Mouse (Mus musculus) intestine, embryonic 16.5 days (tissue): Measurements from ENCODE around the gene Rragc. TPM values are rescaled to one million over a fixed set of nuclear protein-coding genes. Genes with fewer than 3 reads are reported as not detected.
A peak's percentile ranks its signal among the peaks of the same experiment; 100 is the strongest.

Source experiments
- ATAC-seq: fragments of 200-750 bp; cut with Nextera tagmentation; 2 replicates; pipeline ENCODE4 v1.8.0; 2017; ENCODE audit warnings: moderate TSS enrichment, moderate library complexity
- H3K27ac ChIP-seq: fragments of 300-500 bp; sonication (generic); 2 replicates; pipeline ENCODE4 v1.5.1; 2014; ENCODE audit warnings: mild to moderate bottlenecking, low read length
- H3K27me3 ChIP-seq: fragments of 300-500 bp; sonication (generic); replicated peaks from 2 replicates; pipeline ENCODE4 v1.6.1; 2014; ENCODE audit warnings: low read length, control low read depth, mixed read lengths; ENCODE audit not compliant: control insufficient read depth, insufficient read depth
- H3K36me3 ChIP-seq: fragments of 300-500 bp; sonication (generic); 2 replicates; pipeline ENCODE4 v1.6.1; 2014; ENCODE audit warnings: low read length, control low read depth; ENCODE audit not compliant: control insufficient read depth, insufficient read depth
- H3K4me1 ChIP-seq: fragments of 300-500 bp; sonication (generic); 2 replicates; pipeline ENCODE4 v1.6.1; 2014; ENCODE audit warnings: low read length, control low read depth, mixed read lengths; ENCODE audit not compliant: control insufficient read depth, insufficient read depth
- H3K4me2 ChIP-seq: fragments of 300-500 bp; sonication (generic); 2 replicates; pipeline ENCODE4 v1.6.1; 2014; ENCODE audit warnings: low read depth, low read length, control low read depth
- H3K4me3 ChIP-seq: fragments of 300-500 bp; sonication (generic); 2 replicates; pipeline ENCODE4 v1.5.1; 2014; ENCODE audit warnings: mild to moderate bottlenecking, low read length
- H3K9ac ChIP-seq: fragments of 300-500 bp; sonication (generic); 2 replicates; pipeline ENCODE4 v1.6.1; 2014; ENCODE audit warnings: low read depth, low read length
- H3K9me3 ChIP-seq: fragments of 300-500 bp; sonication (generic); 2 replicates; pipeline ENCODE4 v1.6.1; 2016; ENCODE audit warnings: low read length, control low read depth; ENCODE audit not compliant: control insufficient read depth
- WGBS: fragments of 180-500 bp; shearing (Covaris S2); extraction: QIAGEN DNeasy Blood & Tissue Kit; methylation state at CpG from one replicate; pipeline ENCODE4 v1.1.7; 2014; 5-methylcytosine and 5-hydroxymethylcytosine counted together
- polyA plus RNA-seq: library from polyadenylated mRNA; unstranded; fragments of >200 nt; fragmentation: Nextera tagmentation; extraction: Ambion mirVana; gene quantifications from 2 replicates; pipeline ENCODE4 v1.2.1, GENCODE M21; 2015

Gene Rragc
- polyA plus RNA-seq, 1 experiment from 2014 or later, result 52.5 TPM

DNA sequence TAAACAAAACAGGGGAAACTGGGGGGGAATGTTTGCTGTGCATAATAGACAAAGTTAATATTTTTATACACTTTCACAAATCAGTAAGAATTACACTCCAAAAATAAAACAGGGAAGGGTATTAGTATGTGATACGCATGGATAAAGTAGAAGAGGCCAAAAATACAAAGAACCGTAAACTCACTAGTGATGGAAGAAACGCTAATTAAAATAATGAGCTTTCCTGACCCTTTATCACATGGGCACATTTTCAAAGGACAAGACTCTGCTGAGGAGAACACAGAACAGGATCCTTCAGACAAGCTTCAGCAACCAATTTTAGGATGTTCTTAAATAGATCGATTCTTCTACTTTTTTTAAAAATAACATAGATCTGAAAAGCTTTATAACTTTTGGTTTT, 29.5 kb downstream of the Rragc start:
- Histone ChIP-seq H3K9ac (no peak overlapping the region), H3K9me3 (no peaks in the 10 kb centered on the region), H3K4me3 (no peak overlapping the region), H3K27ac (no peak overlapping the region), H3K4me2 (no peak overlapping the region), H3K4me1 (no peaks in the 10 kb centered on the region), H3K36me3 (no peaks in the 10 kb centered on the region), H3K27me3 (no peaks in the 10 kb centered on the region)
- 90% methylated on average over 4 of the region's 4 CpGs for WGBS
- no peak for ATAC-seq

DNA sequence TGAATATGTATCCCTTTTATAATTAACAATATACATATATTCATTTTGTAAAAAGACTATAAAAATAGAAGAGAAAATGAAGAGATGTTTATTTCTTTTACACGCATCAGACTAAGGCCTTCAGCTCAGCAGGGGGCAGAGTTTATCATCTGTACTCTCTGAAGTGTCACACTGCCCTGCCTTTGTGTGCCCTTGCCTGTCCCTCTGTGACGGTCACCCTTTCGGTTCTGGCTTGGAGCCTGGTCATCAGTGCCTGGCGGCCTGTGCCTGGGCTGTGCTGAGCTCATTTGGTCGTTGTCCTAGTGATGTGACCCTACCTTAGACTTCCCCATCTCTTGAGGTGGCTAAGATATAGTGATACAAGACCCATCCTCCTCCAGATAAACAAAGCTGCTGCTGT, 29.9 kb downstream of the Rragc start:
- WGBS, result 60% methylated on average over 5 of the region's 5 CpGs
- Histone ChIP-seq H3K27ac (no peak overlapping the region), H3K4me2 (no peak overlapping the region), H3K4me3 (no peak overlapping the region), H3K4me1 (no peaks in the 10 kb centered on the region), H3K36me3 (no peaks in the 10 kb centered on the region), H3K9me3 (no peaks in the 10 kb centered on the region), H3K27me3 (no peaks in the 10 kb centered on the region), H3K9ac (no peak overlapping the region)
- no peak for ATAC-seq

DNA sequence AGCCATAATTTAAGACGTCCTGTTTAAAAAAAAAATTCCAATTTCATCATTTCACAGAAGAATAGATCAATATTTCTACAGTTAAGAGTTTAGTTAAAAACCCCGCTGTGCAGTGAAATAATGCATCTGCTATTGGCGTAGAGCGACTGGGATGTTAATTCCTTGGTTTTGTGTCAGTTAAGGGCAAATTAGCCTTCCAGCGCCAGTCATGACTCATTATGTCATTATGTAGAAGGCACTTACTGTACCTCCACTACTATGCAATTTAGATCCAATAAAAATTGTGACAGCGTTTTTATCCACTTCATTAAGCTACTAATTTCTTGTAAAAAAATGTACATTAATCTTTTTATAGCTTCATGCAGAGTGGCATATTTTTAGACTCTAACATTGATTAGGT, 31.7 kb downstream of the Rragc start:
- WGBS, result 77% methylated on average over 6 of the region's 6 CpGs
- H3K4me1 ChIP-seq, result no peaks in the 10 kb centered on the region
- no peaks in the 10 kb centered on the region for H3K27me3 ChIP-seq
- no peaks in the 10 kb centered on the region for H3K36me3 ChIP-seq
- no peak overlapping the region for H3K4me3 ChIP-seq
- H3K9me3 ChIP-seq, result no peaks in the 10 kb centered on the region
- H3K27ac ChIP-seq, result no peak overlapping the region
- ATAC-seq, result no peak
- no peak overlapping the region for H3K9ac ChIP-seq
- H3K4me2 ChIP-seq, result no peak overlapping the region

DNA sequence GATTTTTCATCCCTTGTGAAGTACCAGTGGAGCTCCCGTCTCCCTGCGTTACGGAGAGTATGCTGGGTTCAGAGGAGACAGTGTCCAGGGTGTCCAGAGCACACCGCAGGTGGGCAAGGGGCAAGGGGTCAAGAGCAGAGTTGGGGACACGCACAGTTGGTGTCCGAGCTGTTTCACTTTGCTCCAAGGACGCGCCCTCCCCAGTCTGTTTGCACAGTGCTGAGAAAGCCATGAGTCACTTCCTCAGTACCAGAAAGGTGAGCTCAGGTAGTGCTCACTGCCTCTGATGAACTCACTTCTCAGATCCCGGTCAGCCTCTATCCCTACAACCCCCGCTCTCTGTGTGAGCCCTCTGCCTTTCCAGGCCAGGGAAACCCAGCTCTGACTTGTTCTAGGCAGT, 32.4 kb downstream of the Rragc start:
- no peaks in the 10 kb centered on the region for H3K9me3 ChIP-seq
- H3K4me1 ChIP-seq, result no peaks in the 10 kb centered on the region
- no peak overlapping the region for H3K27ac ChIP-seq
- H3K9ac ChIP-seq, result no peak overlapping the region
- H3K4me2 ChIP-seq, result no peak overlapping the region
- H3K36me3 ChIP-seq, result no peaks in the 10 kb centered on the region
- no peaks in the 10 kb centered on the region for H3K27me3 ChIP-seq
- H3K4me3 ChIP-seq, result no peak overlapping the region
- ATAC-seq, result peak; percentile 59; the same call in 1 of the 2 replicates
- WGBS, result 52% methylated on average over 10 of the region's 10 CpGs

DNA sequence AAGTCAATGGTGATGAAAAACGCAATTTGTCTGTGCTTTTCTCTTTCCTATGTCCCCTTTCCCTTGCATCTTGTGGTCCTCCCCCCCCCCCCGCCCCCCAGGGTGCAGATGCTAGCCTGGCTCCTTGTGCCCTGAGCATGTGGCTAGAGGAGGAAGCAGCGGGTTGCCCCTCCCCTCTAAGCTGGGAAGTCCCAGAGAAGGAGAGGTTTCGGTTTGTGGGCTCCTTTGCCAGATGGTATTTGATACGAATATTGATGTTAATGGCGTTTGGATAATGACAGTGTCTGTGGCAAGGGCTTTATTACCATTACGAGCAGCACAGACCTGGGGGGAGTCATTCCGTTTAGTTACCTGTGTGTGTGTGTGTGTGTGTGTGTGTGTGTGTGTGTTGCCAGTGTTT, 34.8 kb downstream of the Rragc start:
- Histone ChIP-seq H3K9ac (no peak overlapping the region), H3K27ac (no peak overlapping the region), H3K4me1 (peaks cover 7% of the 10 kb centered on the region; the same call in 1 of the 2 replicates), H3K4me3 (no peak overlapping the region), H3K4me2 (no peak overlapping the region), H3K27me3 (no peaks in the 10 kb centered on the region), H3K9me3 (no peaks in the 10 kb centered on the region), H3K36me3 (no peaks in the 10 kb centered on the region)
- 43% methylated on average over 7 of the region's 8 CpGs for WGBS
- no peak for ATAC-seq

DNA sequence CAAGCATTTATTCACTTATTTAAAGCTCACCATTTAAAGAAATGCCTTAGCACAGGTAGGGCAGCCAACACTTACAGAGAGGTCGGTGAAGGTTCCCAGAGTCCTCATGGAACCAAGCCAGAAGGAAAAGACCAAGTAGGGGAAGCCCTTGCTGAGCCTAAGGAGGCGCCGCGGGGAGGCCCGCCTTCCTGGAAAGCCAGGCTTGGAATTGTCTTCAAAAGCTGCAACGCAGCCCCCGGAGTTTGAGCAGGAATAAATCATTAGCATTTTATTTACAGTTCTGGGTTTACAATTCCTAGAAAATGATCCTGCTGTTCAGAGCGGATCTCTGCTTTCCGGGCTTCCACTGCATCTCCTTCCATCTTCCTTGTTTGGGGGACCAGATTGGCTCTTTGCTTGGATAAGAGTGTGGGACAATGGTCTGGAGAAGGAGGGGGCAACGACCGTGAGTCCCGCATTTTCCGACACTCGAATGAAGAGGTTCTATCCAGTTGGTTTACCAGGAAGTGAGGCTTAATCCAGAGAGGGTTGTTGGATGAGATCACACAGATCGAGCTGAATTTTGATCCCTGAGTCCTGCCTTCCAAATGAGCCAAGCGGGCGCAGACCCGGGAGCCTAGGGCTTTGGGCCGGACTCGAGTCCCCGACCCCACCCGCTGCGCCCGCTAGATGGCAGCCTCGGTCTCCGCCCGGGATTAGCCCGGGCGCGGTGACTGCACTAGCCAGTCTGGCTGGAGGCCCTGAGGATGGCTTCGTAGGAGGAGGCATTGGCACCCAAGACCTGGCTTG, 39.7 kb downstream of the Rragc start:
- H3K27ac ChIP-seq, result no peak overlapping the region

DNA sequence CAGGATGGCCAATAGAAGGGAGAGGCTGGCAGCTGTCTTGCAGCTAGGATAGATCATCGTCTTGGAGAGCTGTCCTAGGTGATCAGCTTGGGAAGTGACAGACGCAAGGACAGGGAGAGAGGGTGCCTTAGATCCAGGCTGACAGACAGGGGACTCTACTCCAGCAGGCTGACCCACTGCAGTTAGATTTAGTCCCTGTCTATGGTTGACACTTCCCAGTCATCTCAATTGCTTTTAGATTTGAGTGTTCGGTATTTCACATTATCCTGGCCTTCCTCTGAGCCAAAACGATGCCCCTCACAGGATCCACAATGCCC, 40.2 kb downstream of the Rragc start:
- no peak; the same call in 1 of the 2 replicates for ATAC-seq
- H3K4me1 ChIP-seq, result peaks cover 10% of the 10 kb centered on the region; the same call in 1 of the 2 replicates
- no peaks in the 10 kb centered on the region for H3K9me3 ChIP-seq
- no peak overlapping the region for H3K27ac ChIP-seq
- no peaks in the 10 kb centered on the region for H3K36me3 ChIP-seq
- H3K4me2 ChIP-seq, result peak overlapping the region; percentile 41
- no peak overlapping the region for H3K9ac ChIP-seq
- peaks cover 3% of the 10 kb centered on the region; the same call in 1 of the 2 replicates for H3K27me3 ChIP-seq
- WGBS, result 50% methylated on average over 4 of the region's 4 CpGs
- H3K4me3 ChIP-seq, result no peak overlapping the region

More for the DNA sequence above, 39.7 kb downstream of the Rragc start:
- H3K27me3 ChIP-seq, result peaks cover 3% of the 10 kb centered on the region; the same call in 1 of the 2 replicates
- peaks cover 10% of the 10 kb centered on the region; the same call in 1 of the 2 replicates for H3K4me1 ChIP-seq
- H3K4me2 ChIP-seq, result peak overlapping the region; percentile 41
- H3K9ac ChIP-seq, result 0 out of 2 replicates have a peak overlapping the region, but pooled peaks have one; percentile 36
- peak; percentile 86 for ATAC-seq
- no peaks in the 10 kb centered on the region for H3K9me3 ChIP-seq
- 4% methylated on average over 31 of the region's 31 CpGs for WGBS
- no peaks in the 10 kb centered on the region for H3K36me3 ChIP-seq
- peak overlapping the region; percentile 22 for H3K4me3 ChIP-seq

DNA sequence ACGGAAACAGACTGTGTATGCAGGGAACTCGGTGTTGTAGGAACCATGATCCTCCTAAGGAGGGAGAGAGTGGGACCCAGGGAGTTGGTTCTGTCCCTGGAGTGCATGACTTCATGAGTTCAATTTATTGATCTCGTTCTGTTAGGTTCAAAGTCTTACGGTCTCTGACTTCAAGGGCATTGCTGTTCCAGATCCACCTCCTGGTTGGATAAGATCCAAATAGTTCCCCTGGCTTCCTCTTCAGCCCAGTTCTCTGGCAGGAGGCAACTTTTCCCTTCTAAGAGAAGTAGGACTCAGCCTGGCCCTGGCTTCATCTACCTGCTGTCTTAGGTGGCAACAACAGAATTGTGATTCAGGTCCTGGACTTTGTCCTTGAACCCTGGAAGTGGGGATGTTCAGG, 40.6 kb downstream of the Rragc start:
- Histone ChIP-seq H3K9ac (no peak overlapping the region), H3K4me3 (no peak overlapping the region), H3K4me2 (no peak overlapping the region), H3K4me1 (peaks cover 10% of the 10 kb centered on the region; the same call in 1 of the 2 replicates), H3K27ac (no peak overlapping the region), H3K9me3 (no peaks in the 10 kb centered on the region), H3K27me3 (peaks cover 3% of the 10 kb centered on the region; the same call in 1 of the 2 replicates), H3K36me3 (no peaks in the 10 kb centered on the region)
- WGBS, result 60% methylated on average over 4 of the region's 4 CpGs
- ATAC-seq, result no peak

DNA sequence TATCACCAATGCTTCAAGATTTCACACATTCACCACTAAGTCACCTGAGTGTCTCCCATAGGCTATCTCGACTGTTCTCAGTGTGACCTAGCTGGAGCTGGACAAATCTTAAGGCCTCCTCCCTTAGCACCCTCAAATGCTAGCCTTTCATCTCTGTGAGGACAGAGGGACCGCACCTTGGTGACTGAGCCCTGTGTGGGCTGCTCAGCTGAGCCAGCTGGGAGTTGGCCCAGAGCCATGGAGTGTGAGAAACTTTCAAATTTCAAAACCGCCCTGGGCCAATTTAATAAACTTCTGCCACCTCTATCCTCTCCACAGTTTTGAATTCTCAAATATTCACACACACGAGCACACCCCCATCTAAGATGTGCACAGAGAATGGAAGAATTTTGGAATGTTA, 43.7 kb downstream of the Rragc start:
- 32% methylated on average over 4 of the region's 4 CpGs for WGBS
- ATAC-seq, result no peak
- Histone ChIP-seq H3K9ac (no peak overlapping the region), H3K4me2 (no peak overlapping the region), H3K4me1 (peaks cover 10% of the 10 kb centered on the region; the same call in 1 of the 2 replicates), H3K9me3 (no peaks in the 10 kb centered on the region), H3K4me3 (no peak overlapping the region), H3K36me3 (no peaks in the 10 kb centered on the region), H3K27ac (no peak overlapping the region), H3K27me3 (peaks cover 3% of the 10 kb centered on the region; the same call in 1 of the 2 replicates)
